Mouse (Mus musculus): ENCODE measurements around the gene Nfrkb.

GRCm38 (mm10) chr9:31441487-31441886 is 55.5 kb downstream of the Nfrkb start:
- TF ChIP-seq GABPA (IDR thresholded peaks at IDR 0.05; ENCODE audit: insufficient replicate concordance, low read depth, low read length): no peak
- no peak for TF ChIP-seq NELFE (IDR thresholded peaks at IDR 0.05; ENCODE audit: low read depth, low read length)
- TF ChIP-seq CTCF (conservative IDR thresholded peaks at IDR 0.05 in 1 of 2, IDR thresholded peaks at IDR 0.05 in 1 of 2; ENCODE audit: low read depth in 2 of 2, low read length in 2 of 2): no peak
- no peak for TF ChIP-seq EP300 (IDR thresholded peaks at IDR 0.05; ENCODE audit: low read length)
- no peak for TF ChIP-seq POLR2A (IDR thresholded peaks at IDR 0.05; ENCODE audit: low read depth, low read length)
- no peak for TF ChIP-seq TCF12 (IDR thresholded peaks at IDR 0.05; ENCODE audit: low read depth, low read length)
- TF ChIP-seq MXI1 (IDR thresholded peaks at IDR 0.05; ENCODE audit: low read depth, low read length): no peak
- no peak for TF ChIP-seq SMC3 (IDR thresholded peaks at IDR 0.05; ENCODE audit: low read depth, low read length)
- TF ChIP-seq HCFC1 (IDR thresholded peaks at IDR 0.05; ENCODE audit: low read depth, low read length): no peak

Measured in CH12.LX (cell line).